Mouse (Mus musculus) cerebellum, postnatal 4 days (tissue): Measurements from ENCODE around the gene Rbm38.
A peak's percentile ranks its signal among the peaks of the same experiment; 100 is the strongest.

ENCODE experiments used
- DNase-seq, 2 experiments: peaks; one replicate each; pipeline ENCODE4 v3.0.0; 2022; ENCODE audit warnings: low spot score in 2 of 2, mixed read lengths in 1 of 2

The Rbm38 gene

GRCm38 (mm10) chr2:173014741-173015287 is 5.5 kb upstream of the Rbm38 start:
- DNase-seq: no peak

- DNase-seq: no peak
These were observed 2.4 kb upstream of the Rbm38 start for GRCm38 (mm10) chr2:173017940-173018339.

- DNase-seq: no peak
These were observed 1.7 kb upstream of the Rbm38 start for GRCm38 (mm10) chr2:173018618-173019017.

- DNase-seq: no peak
These were observed 976 bp upstream of the Rbm38 start for GRCm38 (mm10) chr2:173019322-173019721.

GRCm38 (mm10) chr2:173019790-173020189 is 508 bp upstream of the Rbm38 start:
- peak; percentile 52 to 70 for DNase-seq

GRCm38 (mm10) chr2:173021633-173022055 is 1.3 kb downstream of the Rbm38 start:
- peak; percentile 78 to 90 for DNase-seq

- peak in 1 of 2 experiments; percentile 58 for DNase-seq
These were observed 1.9 kb downstream of the Rbm38 start for GRCm38 (mm10) chr2:173022056-173022681.

GRCm38 (mm10) chr2:173022813-173023212 is 2.5 kb downstream of the Rbm38 start:
- DNase-seq: no peak

- no peak for DNase-seq
These were observed 3.1 kb downstream of the Rbm38 start for GRCm38 (mm10) chr2:173023371-173023851.

- no peak for DNase-seq
These were observed 3.7 kb downstream of the Rbm38 start for GRCm38 (mm10) chr2:173023966-173024365.

- DNase-seq: no peak
These were observed 4.1 kb downstream of the Rbm38 start for GRCm38 (mm10) chr2:173024392-173024791.

- DNase-seq: peak in 1 of 2 experiments; percentile 21
These were observed 4.6 kb downstream of the Rbm38 start for GRCm38 (mm10) chr2:173024938-173025337.

- DNase-seq: no peak
These were observed 6.0 kb downstream of the Rbm38 start for GRCm38 (mm10) chr2:173026286-173026685.

- no peak for DNase-seq
These were observed 6.4 kb downstream of the Rbm38 start for GRCm38 (mm10) chr2:173026688-173027131.

GRCm38 (mm10) chr2:173027169-173027823 is 7.0 kb downstream of the Rbm38 start:
- DNase-seq: no peak

GRCm38 (mm10) chr2:173027824-173028495 is 7.7 kb downstream of the Rbm38 start:
- no peak for DNase-seq

GRCm38 (mm10) chr2:173028508-173029031 is 8.3 kb downstream of the Rbm38 start:
- DNase-seq: no peak

GRCm38 (mm10) chr2:173030591-173031338 is 10.5 kb downstream of the Rbm38 start:
- no peak for DNase-seq

- DNase-seq: no peak
These were observed 13.2 kb downstream of the Rbm38 start for GRCm38 (mm10) chr2:173033531-173033930.

GRCm38 (mm10) chr2:173034998-173035397 is 14.7 kb downstream of the Rbm38 start:
- no peak for DNase-seq

GRCm38 (mm10) chr2:173035653-173036052 is 15.4 kb downstream of the Rbm38 start:
- no peak for DNase-seq
